Mouse (Mus musculus) bone marrow, adult 2 months (tissue): ENCODE results near the gene Prrt2.

Source experiments
- CTCF ChIP-seq: fragments of 200-500 bp; IDR thresholded peaks from 2 replicates; pipeline ENCODE4 v1.5.1; 2011; ENCODE audit warnings: low read length, control low read depth; ENCODE audit not compliant: control insufficient read depth, insufficient read depth
- POLR2A ChIP-seq: fragments of 200-500 bp; IDR thresholded peaks from 2 replicates; pipeline ENCODE4 v1.6.1; 2011; ENCODE audit warnings: low read depth, mild to moderate bottlenecking, control low read depth, low read length, borderline replicate concordance; ENCODE audit not compliant: control insufficient read depth

DNA sequence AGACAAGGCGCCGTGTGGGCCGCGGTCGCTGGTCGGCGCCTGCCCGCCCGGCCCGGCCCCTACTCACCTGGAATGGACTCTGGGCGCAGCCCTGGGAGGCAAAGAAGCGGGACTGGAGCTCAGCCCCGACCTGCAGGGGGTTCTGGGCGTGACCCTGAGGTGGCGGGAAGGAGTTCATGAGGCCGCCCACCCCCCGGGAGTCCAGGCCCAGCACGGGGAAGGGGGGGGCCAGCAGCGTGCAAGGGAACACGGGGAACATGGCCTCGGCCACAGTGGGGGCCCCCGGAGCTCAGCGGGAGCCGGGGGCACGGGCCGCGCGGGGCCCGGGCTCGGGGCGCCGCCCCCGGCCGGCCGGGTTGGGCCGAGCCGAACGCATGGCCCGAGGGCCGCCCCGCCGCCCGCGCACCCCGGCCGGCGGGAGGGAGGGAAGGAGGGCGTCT, 5.2 kb upstream of the Prrt2 start:
- TF ChIP-seq CTCF (no peak), POLR2A (no peak)
